Mouse (Mus musculus): ENCODE data around the gene Samd8. TPM values are rescaled to one million over a fixed set of nuclear protein-coding genes. Genes with fewer than 3 reads are reported as not detected.
A peak's percentile ranks its signal among the peaks of the same experiment; 100 is the strongest.

Samd8 gene
- polyA plus RNA-seq, 1 experiment: 4.4 TPM

- TF ChIP-seq CTCF (IDR thresholded peaks at IDR 0.05; ENCODE audit: control insufficient read depth, insufficient read depth, low read length) (no peak), POLR2A (IDR thresholded peaks at IDR 0.05; ENCODE audit: borderline replicate concordance, control insufficient read depth, low read depth, low read length) (no peak)
- H3K27ac ChIP-seq (ENCODE audit: control insufficient read depth, insufficient read depth, low read depth, low read length, poor library complexity): no peak overlapping the region
- H3K4me1 ChIP-seq (ENCODE audit: control insufficient read depth, insufficient read depth, low read length): no peaks in the 10 kb centered on the region; the same call in 1 of the 2 replicates
- H3K4me3 ChIP-seq (replicated peaks; ENCODE audit: control insufficient read depth, low read depth, low read length): no peak overlapping the region
- WGBS: 63% methylated on average over 4 of the region's 4 CpGs
Measured at GRCm38 (mm10) chr14:21791722-21792121, 41.4 kb downstream of the Samd8 start.

GRCm38 (mm10) chr14:21792250-21792649 is 41.9 kb downstream of the Samd8 start:
- H3K4me1 ChIP-seq (ENCODE audit: control insufficient read depth, insufficient read depth, low read length): no peaks in the 10 kb centered on the region; the same call in 1 of the 2 replicates
- WGBS: 91% methylated on average over 6 of the region's 6 CpGs
- H3K27ac ChIP-seq (ENCODE audit: control insufficient read depth, insufficient read depth, low read depth, low read length, poor library complexity): no peak overlapping the region
- TF ChIP-seq CTCF (IDR thresholded peaks at IDR 0.05; ENCODE audit: control insufficient read depth, insufficient read depth, low read length): no peak
- TF ChIP-seq POLR2A (IDR thresholded peaks at IDR 0.05; ENCODE audit: borderline replicate concordance, control insufficient read depth, low read depth, low read length): no peak
- no peak overlapping the region for H3K4me3 ChIP-seq (replicated peaks; ENCODE audit: control insufficient read depth, low read depth, low read length)

- Histone ChIP-seq H3K27ac (ENCODE audit: control insufficient read depth, insufficient read depth, low read depth, low read length, poor library complexity) (no peak overlapping the region), H3K4me3 (replicated peaks; ENCODE audit: control insufficient read depth, low read depth, low read length) (no peak overlapping the region), H3K4me1 (ENCODE audit: control insufficient read depth, insufficient read depth, low read length) (no peaks in the 10 kb centered on the region)
- TF ChIP-seq POLR2A (IDR thresholded peaks at IDR 0.05; ENCODE audit: borderline replicate concordance, control insufficient read depth, low read depth, low read length) (no peak), CTCF (IDR thresholded peaks at IDR 0.05; ENCODE audit: control insufficient read depth, insufficient read depth, low read length) (no peak)
- 85% methylated on average over 4 of the region's 4 CpGs for WGBS
Measured at GRCm38 (mm10) chr14:21800641-21801040, 50.3 kb downstream of the Samd8 start.

GRCm38 (mm10) chr14:21801624-21802023 is 51.3 kb downstream of the Samd8 start:
- no peak overlapping the region for H3K4me3 ChIP-seq (replicated peaks; ENCODE audit: control insufficient read depth, low read depth, low read length)
- WGBS: 88% methylated on average over 7 of the region's 7 CpGs
- TF ChIP-seq POLR2A (IDR thresholded peaks at IDR 0.05; ENCODE audit: borderline replicate concordance, control insufficient read depth, low read depth, low read length): no peak
- TF ChIP-seq CTCF (IDR thresholded peaks at IDR 0.05; ENCODE audit: control insufficient read depth, insufficient read depth, low read length): no peak
- no peaks in the 10 kb centered on the region for H3K4me1 ChIP-seq (ENCODE audit: control insufficient read depth, insufficient read depth, low read length)
- H3K27ac ChIP-seq (ENCODE audit: control insufficient read depth, insufficient read depth, low read depth, low read length, poor library complexity): no peak overlapping the region

GRCm38 (mm10) chr14:21802543-21803206 is 52.3 kb downstream of the Samd8 start:
- Histone ChIP-seq H3K4me1 (ENCODE audit: control insufficient read depth, insufficient read depth, low read length) (no peaks in the 10 kb centered on the region), H3K4me3 (replicated peaks; ENCODE audit: control insufficient read depth, low read depth, low read length) (no peak overlapping the region), H3K27ac (ENCODE audit: control insufficient read depth, insufficient read depth, low read depth, low read length, poor library complexity) (no peak overlapping the region)
- WGBS: 89% methylated on average over 6 of the region's 6 CpGs
- TF ChIP-seq CTCF (IDR thresholded peaks at IDR 0.05; ENCODE audit: control insufficient read depth, insufficient read depth, low read length) (no peak), POLR2A (IDR thresholded peaks at IDR 0.05; ENCODE audit: borderline replicate concordance, control insufficient read depth, low read depth, low read length) (no peak)

GRCm38 (mm10) chr14:21806203-21806602 is 55.9 kb downstream of the Samd8 start:
- Histone ChIP-seq H3K4me1 (ENCODE audit: control insufficient read depth, insufficient read depth, low read length) (peaks cover 1% of the 10 kb centered on the region; the same call in 1 of the 2 replicates), H3K4me3 (replicated peaks; ENCODE audit: control insufficient read depth, low read depth, low read length) (no peak overlapping the region), H3K27ac (ENCODE audit: control insufficient read depth, insufficient read depth, low read depth, low read length, poor library complexity) (no peak overlapping the region)
- TF ChIP-seq CTCF (IDR thresholded peaks at IDR 0.05; ENCODE audit: control insufficient read depth, insufficient read depth, low read length) (no peak), POLR2A (IDR thresholded peaks at IDR 0.05; ENCODE audit: borderline replicate concordance, control insufficient read depth, low read depth, low read length) (no peak)
- WGBS: 75% methylated on average over 2 of the region's 2 CpGs

GRCm38 (mm10) chr14:21806631-21807160 is 56.4 kb downstream of the Samd8 start:
- 64% methylated on average over 3 of the region's 3 CpGs for WGBS
- Histone ChIP-seq H3K4me1 (ENCODE audit: control insufficient read depth, insufficient read depth, low read length) (peaks cover 1% of the 10 kb centered on the region; the same call in 1 of the 2 replicates), H3K27ac (ENCODE audit: control insufficient read depth, insufficient read depth, low read depth, low read length, poor library complexity) (no peak overlapping the region), H3K4me3 (replicated peaks; ENCODE audit: control insufficient read depth, low read depth, low read length) (no peak overlapping the region)
- TF ChIP-seq POLR2A (IDR thresholded peaks at IDR 0.05; ENCODE audit: borderline replicate concordance, control insufficient read depth, low read depth, low read length): no peak
- no peak for TF ChIP-seq CTCF (IDR thresholded peaks at IDR 0.05; ENCODE audit: control insufficient read depth, insufficient read depth, low read length)

GRCm38 (mm10) chr14:21808208-21808922 is 58.0 kb downstream of the Samd8 start:
- 58% methylated on average over 8 of the region's 8 CpGs for WGBS
- Histone ChIP-seq H3K27ac (ENCODE audit: control insufficient read depth, insufficient read depth, low read depth, low read length, poor library complexity) (peak overlapping the region; percentile 71; the same call in 1 of the 2 replicates), H3K4me3 (replicated peaks; ENCODE audit: control insufficient read depth, low read depth, low read length) (no peak overlapping the region), H3K4me1 (ENCODE audit: control insufficient read depth, insufficient read depth, low read length) (peaks cover 4% of the 10 kb centered on the region; the same call in 1 of the 2 replicates)
- no peak for TF ChIP-seq CTCF (IDR thresholded peaks at IDR 0.05; ENCODE audit: control insufficient read depth, insufficient read depth, low read length)
- no peak for TF ChIP-seq POLR2A (IDR thresholded peaks at IDR 0.05; ENCODE audit: borderline replicate concordance, control insufficient read depth, low read depth, low read length)

All from bone marrow, adult 2 months (tissue).